Mouse (Mus musculus) testis, adult 10 weeks (tissue): ENCODE data around the gene Scand1. TPM values are rescaled to one million over a fixed set of nuclear protein-coding genes. Genes with fewer than 3 reads are reported as not detected.

Experiments used
- polyA plus RNA-seq: library from polyadenylated mRNA; stranded (reverse); fragments of 350-450 nt; fragmentation: Illumina TruSeq; extraction: RNeasy Lipid Tissue Mini Kit (QIAGEN cat#74804); gene quantifications from one replicate; pipeline ENCODE4 v1.2.3, GENCODE M21; 2014; ENCODE audit warnings: low read depth, low replicate concordance

The Scand1 gene
- not detected for polyA plus RNA-seq

DNA sequence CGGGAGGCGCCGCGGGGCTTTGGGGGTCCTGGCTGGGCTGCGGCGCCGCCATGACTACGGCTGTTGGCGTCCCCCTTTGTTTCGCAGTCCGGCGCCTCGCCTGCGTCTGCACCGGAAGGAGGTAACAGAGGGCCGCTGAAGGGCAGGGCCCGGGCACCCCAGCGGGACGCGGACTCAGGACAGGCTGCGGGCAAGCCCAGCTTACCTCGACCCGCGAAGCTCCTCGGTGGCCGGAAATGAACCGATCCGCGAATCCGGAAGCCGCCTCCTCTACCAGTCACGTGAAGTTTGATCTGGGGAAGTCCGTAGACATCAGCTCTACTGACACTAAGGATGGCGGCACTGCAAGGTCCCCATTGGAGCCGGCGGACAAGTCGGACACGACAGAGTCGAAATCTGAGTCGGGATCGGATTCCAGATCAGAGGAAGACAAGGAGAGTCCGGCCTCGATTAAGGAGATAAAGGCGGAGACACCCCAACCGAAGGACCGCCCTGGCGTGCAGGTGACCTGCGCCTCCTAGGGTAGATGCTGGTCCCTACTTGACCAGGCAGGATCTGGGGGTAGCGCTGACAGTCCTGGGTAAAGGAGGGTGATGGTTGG is at the start of gene Scand1, which contains the start of gene Cnbd2:
Gene Scand1 (minus strand): TSS at position 408 of the 601 bp plus-strand sequence.
Gene Cnbd2 (plus strand): TSS at position 3 of the 601 bp plus-strand sequence.

Other genes with a start within 250 kb of the Scand1 start
- 16.1 TPM for gene Spag4, start 247.5 kb downstream of the Scand1 start, polyA plus RNA-seq
- gene Cpne1, start 200.7 kb downstream of the Scand1 start, polyA plus RNA-seq, result 11.2 TPM
- 17.9 TPM for gene Rbm12, start 200.7 kb downstream of the Scand1 start, polyA plus RNA-seq
- 7.8 TPM for gene Gm28036, start 185.6 kb downstream of the Scand1 start, polyA plus RNA-seq
- 2.8 TPM for gene Romo1, start 168.7 kb downstream of the Scand1 start, polyA plus RNA-seq
- 35.2 TPM for gene Nfs1, start 168.5 kb downstream of the Scand1 start, polyA plus RNA-seq
- 296 TPM for gene Rbm39, start 132.5 kb downstream of the Scand1 start, polyA plus RNA-seq
- 37.5 TPM for gene Phf20, start 116.2 kb downstream of the Scand1 start, polyA plus RNA-seq
- 165 TPM for gene Cnbd2, start 405 bp downstream of the Scand1 start, polyA plus RNA-seq
- gene Epb41l1, start 108.2 kb upstream of the Scand1 start, polyA plus RNA-seq, result 1.4 TPM
- 4.6 TPM for gene Aar2, start 234.9 kb upstream of the Scand1 start, polyA plus RNA-seq